Mouse (Mus musculus): ENCODE data around the gene H3f3b.

H3f3b gene

GRCm38 (mm10) chr11:116049610-116050009 lies 21.8 kb upstream of the H3f3b start:
- 83% methylated on average over 2 of the region's 2 CpGs for WGBS

GRCm38 (mm10) chr11:116045173-116045572 lies 17.4 kb upstream of the H3f3b start:
- 94% methylated on average over 6 of the region's 6 CpGs for WGBS

- WGBS: 94% methylated on average over 1 of the region's 1 CpGs
These were observed 15.5 kb upstream of the H3f3b start for GRCm38 (mm10) chr11:116043286-116043685.

GRCm38 (mm10) chr11:116042372-116043138 lies 14.8 kb upstream of the H3f3b start:
- 73% methylated on average over 5 of the region's 5 CpGs for WGBS

- 97% methylated on average over 2 of the region's 2 CpGs for WGBS
These were observed 14.1 kb upstream of the H3f3b start for GRCm38 (mm10) chr11:116041833-116042232.

- WGBS: 48% methylated on average over 6 of the region's 6 CpGs
These were observed 12.8 kb upstream of the H3f3b start for GRCm38 (mm10) chr11:116040593-116040992.

GRCm38 (mm10) chr11:116037826-116038225 lies 10.1 kb upstream of the H3f3b start:
- WGBS: 93% methylated on average over 9 of the region's 9 CpGs

- 77% methylated on average over 3 of the region's 3 CpGs for WGBS
These were observed 8.9 kb upstream of the H3f3b start for GRCm38 (mm10) chr11:116036671-116037070.

- 90% methylated on average over 6 of the region's 6 CpGs for WGBS
These were observed 6.8 kb upstream of the H3f3b start for GRCm38 (mm10) chr11:116034584-116034983.

- 20% methylated on average over 14 of the region's 14 CpGs for WGBS
These were observed 3.4 kb upstream of the H3f3b start for GRCm38 (mm10) chr11:116030898-116031845.

GRCm38 (mm10) chr11:116030088-116030897 lies 2.5 kb upstream of the H3f3b start, which contains the start of gene Unk:
Unk (plus strand) TSS chr11:116030322.
- under 1% methylated on average over 65 of the region's 67 CpGs for WGBS

- WGBS: 78% methylated on average over 6 of the region's 6 CpGs
These were observed 1.5 kb upstream of the H3f3b start for GRCm38 (mm10) chr11:116029086-116029865.

- 74% methylated on average over 9 of the region's 9 CpGs for WGBS
These were observed 559 bp upstream of the H3f3b start for GRCm38 (mm10) chr11:116028177-116028865.

- 76% methylated on average over 3 of the region's 3 CpGs for WGBS
These were observed 2.5 kb downstream of the H3f3b start for GRCm38 (mm10) chr11:116025056-116025845.

GRCm38 (mm10) chr11:116024356-116024808 lies 3.4 kb downstream of the H3f3b start:
- WGBS: under 1% methylated on average over 37 of the region's 37 CpGs

GRCm38 (mm10) chr11:116023771-116024355 lies 3.9 kb downstream of the H3f3b start:
- 1% methylated on average over 55 of the region's 57 CpGs for WGBS

- 1% methylated on average over 18 of the region's 18 CpGs for WGBS
These were observed 4.5 kb downstream of the H3f3b start for GRCm38 (mm10) chr11:116023074-116023770.

GRCm38 (mm10) chr11:116022256-116022780 lies 5.4 kb downstream of the H3f3b start:
- WGBS: 19% methylated on average over 4 of the region's 4 CpGs

All from cerebral cortex, adult 2 months (tissue).